Mouse (Mus musculus): ENCODE results near the gene Misp. TPM values are rescaled to one million over a fixed set of nuclear protein-coding genes. Genes with fewer than 3 reads are reported as not detected.

The Misp gene
- total and polyA plus RNA-seq, 3 experiments = not detected

GRCm38 (mm10) chr10:79808728-79809127 is 12.1 kb upstream of the Misp start:
- no peaks in the 10 kb centered on the region for H3K36me3 ChIP-seq (replicated peaks in 1 of 2; ENCODE audit: control insufficient read depth in 1 of 2, insufficient read depth in 1 of 2, low read length in 1 of 2)
- H3K79me2 ChIP-seq (replicated peaks; ENCODE audit: control insufficient read depth, extremely low read depth, insufficient read depth, poor library complexity, severe bottlenecking) = no peaks in the 10 kb centered on the region
- peaks cover 30% of the 10 kb centered on the region for H3K27me3 ChIP-seq (replicated peaks)
- peaks cover 0 to 12% of the 10 kb centered on the region in 2 experiments; a peak in 2 of 4 replicates for H3K4me1 ChIP-seq (ENCODE audit: control insufficient read depth in 1 of 2, insufficient read depth in 2 of 2)
- no peak overlapping the region for H3K9ac ChIP-seq (ENCODE audit: insufficient read depth, low read depth)
- no peak for DNase-seq (ENCODE audit: extremely low read depth)
- H3K27ac ChIP-seq (ENCODE audit: insufficient read depth, low read depth) = no peak overlapping the region
- dilution Hi-C loops (cut with MboI; ENCODE audit: extremely low pct_ligation_motif_present, extremely low pct_unique_long_range_greater_than_20kb, low sequenced_read_pairs) (no loop called here), in situ Hi-C loops (cut with MboI; ENCODE audit: low pct_ligation_motif_present, low pct_unique_long_range_greater_than_20kb, low sequenced_read_pairs) (no loop called here)
- H3K4me2 ChIP-seq (ENCODE audit: insufficient read depth, low read depth, poor library complexity, severe bottlenecking) = no peak overlapping the region
- H3K9me3 ChIP-seq (replicated peaks; ENCODE audit: low read length) = no peaks in the 10 kb centered on the region
- H3K4me3 ChIP-seq (replicated peaks in 1 of 3; ENCODE audit: low read depth in 2 of 3, low read length in 2 of 3, poor library complexity in 1 of 3) = no peak overlapping the region
- TF ChIP-seq NELFE (IDR thresholded peaks at IDR 0.05; ENCODE audit: low read depth, low read length) (no peak), MXI1 (IDR thresholded peaks at IDR 0.05; ENCODE audit: low read depth, low read length) (no peak), USF2 (conservative IDR thresholded peaks at IDR 0.05; ENCODE audit: low read depth, low read length) (no peak), UBTF (IDR thresholded peaks at IDR 0.05; ENCODE audit: low read depth, low read length) (no peak), SIN3A (IDR thresholded peaks at IDR 0.05; ENCODE audit: low read length) (no peak), TBP (conservative IDR thresholded peaks at IDR 0.05; ENCODE audit: low read depth, low read length) (no peak), CHD1 (IDR thresholded peaks at IDR 0.05; ENCODE audit: low read depth, low read length) (no peak), BHLHE40 (IDR thresholded peaks at IDR 0.05; ENCODE audit: low read depth, low read length) (no peak), E2F4 (IDR thresholded peaks at IDR 0.05; ENCODE audit: insufficient replicate concordance, low read depth, low read length) (no peak), CHD2 (IDR thresholded peaks at IDR 0.05; ENCODE audit: low read length) (no peak), NRF1 (IDR thresholded peaks at IDR 0.05; ENCODE audit: low read depth, low read length) (no peak), JUND (conservative IDR thresholded peaks at IDR 0.05; ENCODE audit: low read depth, low read length) (no peak), HCFC1 (IDR thresholded peaks at IDR 0.05; ENCODE audit: low read depth, low read length) (no peak)

- Histone ChIP-seq H3K36me3 (replicated peaks in 1 of 2; ENCODE audit: control insufficient read depth in 1 of 2, insufficient read depth in 1 of 2, low read length in 1 of 2) (no peaks in the 10 kb centered on the region), H3K9ac (ENCODE audit: insufficient read depth, low read depth) (no peak overlapping the region), H3K27ac (ENCODE audit: insufficient read depth, low read depth) (no peak overlapping the region), H3K27me3 (replicated peaks) (peaks cover 27% of the 10 kb centered on the region), H3K79me2 (replicated peaks; ENCODE audit: control insufficient read depth, extremely low read depth, insufficient read depth, poor library complexity, severe bottlenecking) (no peaks in the 10 kb centered on the region), H3K9me3 (replicated peaks; ENCODE audit: low read length) (no peaks in the 10 kb centered on the region), H3K4me3 (replicated peaks in 1 of 3; ENCODE audit: low read depth in 2 of 3, low read length in 2 of 3, poor library complexity in 1 of 3) (no peak overlapping the region), H3K4me1 (ENCODE audit: control insufficient read depth in 1 of 2, insufficient read depth in 2 of 2) (peaks cover 3 to 12% of the 10 kb centered on the region in 2 experiments; a peak in 3 of 4 replicates), H3K4me2 (ENCODE audit: insufficient read depth, low read depth, poor library complexity, severe bottlenecking) (no peak overlapping the region)
- in situ Hi-C loops (cut with MboI; ENCODE audit: low pct_ligation_motif_present, low pct_unique_long_range_greater_than_20kb, low sequenced_read_pairs) = loop anchor here (5.0 kb wide), 1 partner anchor 120 kb away; no protein-coding TSS in a partner anchor
- dilution Hi-C loops (cut with MboI; ENCODE audit: extremely low pct_ligation_motif_present, extremely low pct_unique_long_range_greater_than_20kb, low sequenced_read_pairs) = no loop called here
- peak; percentile 49 for DNase-seq (ENCODE audit: extremely low read depth)
- no peak for TF ChIP-seq ETS1 (conservative IDR thresholded peaks at IDR 0.05; ENCODE audit: low read depth, low read length)
- TF ChIP-seq BHLHE40 (IDR thresholded peaks at IDR 0.05; ENCODE audit: low read depth, low read length) = no peak
- TF ChIP-seq JUND (conservative IDR thresholded peaks at IDR 0.05; ENCODE audit: low read depth, low read length) = no peak
- no peak for TF ChIP-seq TBP (conservative IDR thresholded peaks at IDR 0.05; ENCODE audit: low read depth, low read length)
- no peak for TF ChIP-seq ZC3H11A (IDR thresholded peaks at IDR 0.05; ENCODE audit: low read depth, low read length)
- no peak for TF ChIP-seq MAZ (IDR thresholded peaks at IDR 0.05; ENCODE audit: low read depth, low read length)
- TF ChIP-seq POLR2A (IDR thresholded peaks at IDR 0.05; ENCODE audit: low read depth, low read length) = no peak
- no peak for TF ChIP-seq GABPA (IDR thresholded peaks at IDR 0.05; ENCODE audit: insufficient replicate concordance, low read depth, low read length)
- TF ChIP-seq E2F4 (IDR thresholded peaks at IDR 0.05; ENCODE audit: insufficient replicate concordance, low read depth, low read length) = no peak
- no peak for TF ChIP-seq MAX (IDR thresholded peaks at IDR 0.05; ENCODE audit: low read length)
- no peak for TF ChIP-seq MEF2A (IDR thresholded peaks at IDR 0.05; ENCODE audit: borderline replicate concordance, low read depth, low read length)
- no peak for TF ChIP-seq USF2 (conservative IDR thresholded peaks at IDR 0.05; ENCODE audit: low read depth, low read length)
- no peak for TF ChIP-seq JUN (IDR thresholded peaks at IDR 0.05; ENCODE audit: insufficient read depth, low read depth, low read length)
- TF ChIP-seq POLR2AphosphoS2 (IDR thresholded peaks at IDR 0.05; ENCODE audit: low read depth, low read length) = no peak
- TF ChIP-seq RAD21 (IDR thresholded peaks at IDR 0.05; ENCODE audit: low read depth, low read length) = peak; percentile 87
- TF ChIP-seq ELF1 (IDR thresholded peaks at IDR 0.05; ENCODE audit: low read depth, low read length) = no peak
- TF ChIP-seq EP300 (IDR thresholded peaks at IDR 0.05; ENCODE audit: low read length) = no peak
- no peak for TF ChIP-seq RCOR1 (conservative IDR thresholded peaks at IDR 0.05; ENCODE audit: low read depth, low read length)
- no peak for TF ChIP-seq ZKSCAN1 (IDR thresholded peaks at IDR 0.05; ENCODE audit: borderline replicate concordance, low read depth, low read length)
- peak; percentile 90 to 93 for TF ChIP-seq CTCF (conservative IDR thresholded peaks at IDR 0.05 in 1 of 2, IDR thresholded peaks at IDR 0.05 in 1 of 2; ENCODE audit: low read depth in 2 of 2, low read length in 2 of 2)
- TF ChIP-seq ZMIZ1 (IDR thresholded peaks at IDR 0.05; ENCODE audit: low read depth, low read length) = no peak
- no peak for TF ChIP-seq CHD1 (IDR thresholded peaks at IDR 0.05; ENCODE audit: low read depth, low read length)
- TF ChIP-seq ZNF384 (IDR thresholded peaks at IDR 0.05; ENCODE audit: low read depth, low read length) = no peak
- peak; percentile 83 for TF ChIP-seq SMC3 (IDR thresholded peaks at IDR 0.05; ENCODE audit: low read depth, low read length)
Observed at GRCm38 (mm10) chr10:79811736-79812637, 8.8 kb upstream of the Misp start.

Measured in CH12.LX (cell line).